Mouse (Mus musculus): ENCODE results near the gene Nt5c3b. TPM values are rescaled to one million over a fixed set of nuclear protein-coding genes. Genes with fewer than 3 reads are reported as not detected.

Gene Nt5c3b
- total RNA-seq, 2 experiments from 2014 or later = 35.8 to 38.1 TPM

- no peak for DNase-seq (ENCODE audit: low spot score in 2 of 2)
These were observed 56.6 kb downstream of the Nt5c3b start for GRCm38 (mm10) chr11:100385016-100385415.

- no peak for DNase-seq (ENCODE audit: low spot score in 2 of 2)
These were observed 58.9 kb downstream of the Nt5c3b start for GRCm38 (mm10) chr11:100382682-100383081.

GRCm38 (mm10) chr11:100379311-100379710 lies 62.3 kb downstream of the Nt5c3b start:
- no peak for DNase-seq (ENCODE audit: low spot score in 2 of 2)

- no peak for DNase-seq (ENCODE audit: low spot score in 2 of 2)
These were observed 63.2 kb downstream of the Nt5c3b start for GRCm38 (mm10) chr11:100378446-100378845.

- DNase-seq (ENCODE audit: low spot score in 2 of 2) = no peak
These were observed 63.6 kb downstream of the Nt5c3b start for GRCm38 (mm10) chr11:100377989-100378388.

- no peak for DNase-seq (ENCODE audit: low spot score in 2 of 2)
These were observed 64.7 kb downstream of the Nt5c3b start for GRCm38 (mm10) chr11:100376746-100377389.

- no peak for DNase-seq (ENCODE audit: low spot score in 2 of 2)
These were observed 65.6 kb downstream of the Nt5c3b start for GRCm38 (mm10) chr11:100376005-100376404.

- DNase-seq (ENCODE audit: low spot score in 2 of 2) = no peak
These were observed 66.5 kb downstream of the Nt5c3b start for GRCm38 (mm10) chr11:100375127-100375526.

Small RNAs within 50 kb of the gene (microRNA-seq; reads per million reads assigned to microRNA genes)
- gene Gm27374 (not detected), gene Mir7116 (not detected)

Other genes starting within 250 kb of the Nt5c3b start
- under 1 TPM in 1 of 2 experiments, not detected in 1; 0.15 TPM for gene Krt9, start 248.6 kb downstream of the Nt5c3b start, total RNA-seq (2021)
- gene Krt14, start 234.3 kb downstream of the Nt5c3b start, total RNA-seq (2021) = 1 to 10 TPM in 1 of 2 experiments, under 1 TPM in 1; 0.15 to 1.8 TPM
- under 1 TPM in 1 of 2 experiments, not detected in 1; 0.29 TPM for gene Krt16, start 192.9 kb downstream of the Nt5c3b start, total RNA-seq (2021)
- under 1 TPM; 0.29 to 0.44 TPM for gene Krt17, start 180.8 kb downstream of the Nt5c3b start, total RNA-seq (2021)
- gene Krt42, start 171.9 kb downstream of the Nt5c3b start, total RNA-seq (2021) = not detected
- gene Eif1, start 121.9 kb downstream of the Nt5c3b start, total RNA-seq (2021) = 100 to 1,000 TPM; 842 to 874 TPM
- not detected for gene Gast, start 107.4 kb downstream of the Nt5c3b start, total RNA-seq (2021)
- gene Hap1, start 85.7 kb downstream of the Nt5c3b start, total RNA-seq (2021) = 1 to 10 TPM; 1.5 to 1.7 TPM
- gene Jup, start 44.0 kb downstream of the Nt5c3b start, total RNA-seq (2021) = 10 to 100 TPM; 80.4 to 91.4 TPM
- gene P3h4, start 27.0 kb downstream of the Nt5c3b start, total RNA-seq (2021) = 10 to 100 TPM; 27.4 to 29.4 TPM
- 10 to 100 TPM; 86.4 TPM for gene Fkbp10, start 26.1 kb downstream of the Nt5c3b start, total RNA-seq (2021)
- 1 to 10 TPM; 1.0 to 1.5 TPM for gene Klhl10, start 109 bp upstream of the Nt5c3b start, total RNA-seq (2021)
- gene Klhl11, start 30.9 kb upstream of the Nt5c3b start, total RNA-seq (2021) = 10 to 100 TPM; 14.9 to 15.8 TPM
- gene Acly, start 86.2 kb upstream of the Nt5c3b start, total RNA-seq (2021) = 10 to 100 TPM; 54.1 to 57.9 TPM
- under 1 TPM; 0.13 to 0.22 TPM for gene Ttc25, start 103.8 kb upstream of the Nt5c3b start, total RNA-seq (2021)
- 10 to 100 TPM; 33.3 to 38.3 TPM for gene Cnp, start 133.1 kb upstream of the Nt5c3b start, total RNA-seq (2021)
- 10 to 100 TPM; 42.5 to 43.7 TPM for gene Nkiras2, start 177.4 kb upstream of the Nt5c3b start, total RNA-seq (2021)
- gene Dnajc7, start 178.4 kb upstream of the Nt5c3b start, total RNA-seq (2021) = 100 to 1,000 TPM; 192 to 239 TPM

Data from gastrocnemius, postnatal 4 days (tissue).